Mouse (Mus musculus) olfactory bulb, adult 2 months (tissue): ENCODE data around the gene Nlrc5. TPM values are rescaled to one million over a fixed set of nuclear protein-coding genes. Genes with fewer than 3 reads are reported as not detected.

Experiments used
- H3K27ac ChIP-seq: fragments of 200-500 bp; 2 replicates; pipeline ENCODE4 v1.5.1; 2012; ENCODE audit warnings: low read depth, low read length; ENCODE audit not compliant: insufficient read depth
- H3K4me1 ChIP-seq: fragments of 200-500 bp; 2 replicates; pipeline ENCODE4 v1.6.1; 2012; ENCODE audit warnings: low read length; ENCODE audit not compliant: control insufficient read depth, insufficient read depth
- H3K4me3 ChIP-seq: fragments of 200-500 bp; 2 replicates; pipeline ENCODE4 v1.5.1; 2012; ENCODE audit warnings: mild to moderate bottlenecking, low read depth, low read length, moderate library complexity; ENCODE audit not compliant: insufficient read depth
- CTCF ChIP-seq: fragments of 200-500 bp; IDR thresholded peaks from 2 replicates; pipeline ENCODE4 v1.5.1; 2012; ENCODE audit warnings: low read depth, mild to moderate bottlenecking, low read length, moderate library complexity; ENCODE audit not compliant: insufficient read depth
- POLR2A ChIP-seq: fragments of 200-500 bp; IDR thresholded peaks from 2 replicates; pipeline ENCODE4 v1.6.1; 2012; ENCODE audit warnings: mild to moderate bottlenecking, low read depth, low read length, moderate library complexity; ENCODE audit not compliant: insufficient read depth
- WGBS: fragments of 180-500 bp; shearing (Covaris S2); methylation state at CpG from one replicate; pipeline ENCODE4 v1.1.7; 2018; 5-methylcytosine and 5-hydroxymethylcytosine counted together
- polyA plus RNA-seq: library from polyadenylated mRNA; stranded (reverse); fragments of >200 nt; gene quantifications from 2 replicates; pipeline ENCODE4 v1.2.4, GENCODE M21; 2012; ENCODE audit warnings: low replicate concordance; ENCODE audit not compliant: missing spikeins, insufficient read depth, insufficient read length

The Nlrc5 gene
- polyA plus RNA-seq, 1 experiment = not detected

DNA sequence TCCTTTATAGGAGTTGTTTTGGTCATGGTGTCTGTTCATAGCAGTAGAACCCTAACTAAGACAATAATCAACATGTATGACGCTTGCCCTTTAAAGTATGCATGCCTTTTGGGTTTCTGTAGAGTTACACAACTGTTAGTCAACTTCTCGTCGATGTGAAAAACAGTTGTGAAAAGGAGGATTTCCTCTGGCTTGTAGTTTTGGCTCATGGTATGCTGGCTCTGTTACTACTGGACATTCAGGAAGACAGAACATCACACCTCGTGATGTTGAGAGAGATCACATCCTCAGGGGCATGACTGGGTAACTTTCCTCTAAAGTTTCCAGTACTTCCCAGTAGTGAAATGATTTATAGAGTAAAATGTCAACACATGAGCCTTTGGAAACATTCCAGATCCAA, 96.5 kb downstream of the Nlrc5 start:
- WGBS = 91% methylated on average over 4 of the region's 4 CpGs
- TF ChIP-seq POLR2A = no peak
- no peak for TF ChIP-seq CTCF
- Histone ChIP-seq H3K27ac (no peak overlapping the region), H3K4me1 (peaks cover 16% of the 10 kb centered on the region), H3K4me3 (no peak overlapping the region)

DNA sequence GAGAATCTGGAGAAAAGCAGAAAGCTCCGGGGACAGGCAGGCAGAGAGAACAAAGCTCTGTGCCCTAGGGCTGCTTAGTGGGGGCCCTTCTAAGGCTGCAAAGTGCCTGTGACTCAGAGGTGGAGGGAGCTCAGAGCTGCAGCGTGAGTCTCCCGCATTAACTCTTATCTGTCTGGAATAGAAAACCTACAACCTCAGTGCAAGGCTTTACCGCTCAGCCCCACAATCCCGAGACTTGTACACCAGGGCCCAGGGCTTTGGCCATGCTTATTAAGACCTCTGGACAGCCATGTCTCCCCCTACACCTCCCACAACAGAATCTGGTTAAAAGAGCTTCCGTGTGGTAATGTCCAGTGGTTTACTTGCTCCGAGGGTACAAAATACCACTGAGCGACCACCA, 97.8 kb downstream of the Nlrc5 start:
- peaks cover 19% of the 10 kb centered on the region for H3K4me1 ChIP-seq
- H3K27ac ChIP-seq = peak overlapping the region; percentile 62; the same call in 1 of the 2 replicates
- TF ChIP-seq POLR2A (no peak), CTCF (no peak)
- H3K4me3 ChIP-seq = peak overlapping the region; percentile 78
- WGBS = 12% methylated on average over 8 of the region's 8 CpGs

DNA sequence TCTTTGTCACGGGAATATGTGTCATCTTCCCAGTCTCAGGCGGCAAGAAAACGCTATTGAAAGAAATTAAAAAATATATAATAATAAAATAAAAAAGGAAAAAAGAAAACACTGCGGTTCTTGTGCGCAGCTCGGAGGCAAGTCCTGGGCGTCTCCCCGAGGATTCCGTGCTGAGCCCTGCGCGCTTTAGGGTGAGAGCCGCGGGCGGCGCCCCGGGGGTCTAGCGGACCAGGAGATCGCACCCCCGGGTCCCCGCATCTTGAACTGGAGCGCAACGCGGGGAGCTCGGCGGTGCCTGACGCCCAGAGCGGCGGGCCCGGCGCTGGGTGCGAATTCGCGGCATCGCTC, 98.3 kb downstream of the Nlrc5 start:
- H3K4me1 ChIP-seq = peaks cover 24% of the 10 kb centered on the region
- peak overlapping the region; percentile 78 for H3K4me3 ChIP-seq
- no peak overlapping the region for H3K27ac ChIP-seq
- WGBS = under 1% methylated on average over 34 of the region's 34 CpGs
- no peak for TF ChIP-seq POLR2A

DNA sequence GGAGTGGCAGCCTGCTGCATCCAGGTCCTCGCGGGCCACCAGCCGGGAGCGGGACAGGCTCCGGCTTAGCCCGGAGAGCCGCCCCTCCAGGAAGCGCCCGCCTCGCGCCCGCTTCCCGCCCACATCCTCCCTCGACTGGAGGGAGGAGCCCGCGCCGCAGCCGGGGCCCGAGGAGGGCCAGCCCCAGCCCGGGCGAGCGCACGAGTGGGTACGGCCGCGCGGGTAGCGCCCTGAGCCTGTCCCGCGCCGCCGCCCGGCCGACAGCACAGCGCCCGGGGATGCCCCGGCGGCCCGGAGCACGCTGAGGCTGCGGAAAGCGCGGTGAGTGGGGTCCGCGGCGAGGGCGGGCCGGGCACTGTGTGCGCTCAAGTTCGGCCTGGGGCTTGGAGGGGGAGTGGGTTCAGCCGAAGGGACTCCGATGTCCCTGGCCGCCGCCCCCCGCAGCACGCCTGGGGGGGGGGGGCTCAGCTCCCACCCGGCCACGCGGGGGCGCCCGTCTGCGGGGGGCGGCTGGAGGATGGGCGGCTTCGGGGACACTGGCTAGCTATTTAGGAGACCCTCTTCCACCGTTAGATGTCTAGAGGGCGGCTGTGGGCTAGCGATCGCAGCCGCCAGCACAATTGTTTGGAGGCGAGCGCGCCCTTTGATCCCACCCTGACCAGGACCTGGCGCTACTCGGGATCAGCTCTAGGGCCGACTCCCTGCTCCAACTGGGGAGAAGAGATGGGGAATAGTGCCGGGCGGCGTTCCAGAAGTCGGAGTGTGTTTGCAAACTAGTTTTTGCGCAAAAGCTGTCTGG, 98.9 kb downstream of the Nlrc5 start, which contains the start of gene Cpne2:
TSS of gene Cpne2 (plus strand) at position 118 of the 799 bp plus-strand sequence.
- under 1% methylated on average over 78 of the region's 81 CpGs for WGBS
- Histone ChIP-seq H3K4me1 (peaks cover 26% of the 10 kb centered on the region), H3K4me3 (peak within 1 kb of the TSS; percentile 78), H3K27ac (peak within 1 kb of the TSS; percentile 62; the same call in 1 of the 2 replicates)
- peak; percentile 53; the same call in 1 of the 2 replicates for TF ChIP-seq POLR2A
- TF ChIP-seq CTCF = peak; percentile 63; the same call in 1 of the 2 replicates

DNA sequence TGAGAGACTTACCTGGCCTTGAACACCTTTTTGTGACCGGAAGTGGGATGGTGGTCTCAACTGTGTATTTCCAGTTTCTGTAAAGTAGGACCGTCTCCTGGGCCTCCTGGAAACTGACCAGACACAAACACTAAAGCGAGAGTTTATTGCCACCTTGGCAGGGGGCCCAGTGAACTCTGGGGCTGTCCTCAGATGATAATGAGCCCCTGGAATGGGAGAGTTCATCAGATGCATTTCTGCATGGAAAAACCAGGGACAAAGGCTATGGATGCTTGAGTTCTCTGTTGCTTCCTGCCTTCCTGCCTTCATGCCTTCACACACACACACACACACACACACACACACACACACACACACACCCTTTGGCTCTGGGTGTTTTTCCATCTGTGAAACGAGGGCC, 100.5 kb downstream of the Nlrc5 start:
- 61% methylated on average over 4 of the region's 4 CpGs for WGBS
- H3K27ac ChIP-seq = no peak overlapping the region
- TF ChIP-seq POLR2A = no peak
- no peak for TF ChIP-seq CTCF
- peaks cover 26% of the 10 kb centered on the region for H3K4me1 ChIP-seq
- H3K4me3 ChIP-seq = no peak overlapping the region

DNA sequence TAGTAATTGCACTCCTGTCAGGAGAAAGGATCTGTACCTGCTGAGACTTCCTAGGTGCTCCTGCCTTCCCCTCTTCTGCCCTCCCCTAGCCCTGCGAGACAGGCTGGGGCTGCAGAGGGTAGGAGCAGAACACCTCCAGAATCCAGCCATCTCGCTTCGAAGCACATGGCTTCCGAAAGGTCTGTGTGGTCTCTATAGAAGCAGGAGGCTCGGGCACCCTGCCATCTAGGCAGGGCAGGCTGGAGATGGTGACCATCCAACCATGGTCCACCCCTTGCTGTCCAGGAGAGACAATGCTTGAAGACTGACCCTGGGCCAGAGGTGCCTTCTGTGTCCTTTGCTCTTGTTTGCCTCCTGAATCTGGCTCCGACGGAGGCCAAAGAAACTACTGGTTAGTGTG, 101.5 kb downstream of the Nlrc5 start:
- H3K27ac ChIP-seq = no peak overlapping the region
- TF ChIP-seq CTCF (no peak), POLR2A (no peak)
- H3K4me1 ChIP-seq = peaks cover 26% of the 10 kb centered on the region
- WGBS = 77% methylated on average over 7 of the region's 7 CpGs
- no peak overlapping the region for H3K4me3 ChIP-seq

DNA sequence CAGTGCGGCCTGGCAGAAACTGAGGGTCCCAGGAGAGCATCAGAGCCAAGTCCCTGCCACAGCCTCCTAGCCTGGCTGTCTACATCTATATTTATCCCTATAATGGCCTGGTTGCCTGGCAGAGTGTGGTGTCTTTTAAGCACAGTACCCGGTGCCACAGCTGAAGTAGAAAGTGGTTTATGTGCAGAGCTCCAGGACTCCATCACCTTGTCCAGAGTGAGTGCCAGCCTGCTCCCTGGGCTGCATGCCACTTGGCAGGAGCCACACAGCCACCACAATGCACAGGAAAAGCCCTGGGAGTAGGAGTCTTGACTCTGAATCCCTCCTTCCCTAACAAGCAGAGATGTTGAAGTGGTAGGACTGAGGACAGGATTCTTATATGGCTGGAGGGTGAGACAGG, 103.3 kb downstream of the Nlrc5 start:
- H3K4me1 ChIP-seq = peaks cover 25% of the 10 kb centered on the region
- H3K4me3 ChIP-seq = no peak overlapping the region
- 23% methylated on average over 2 of the region's 2 CpGs for WGBS
- no peak for TF ChIP-seq POLR2A
- no peak for TF ChIP-seq CTCF
- H3K27ac ChIP-seq = no peak overlapping the region

DNA sequence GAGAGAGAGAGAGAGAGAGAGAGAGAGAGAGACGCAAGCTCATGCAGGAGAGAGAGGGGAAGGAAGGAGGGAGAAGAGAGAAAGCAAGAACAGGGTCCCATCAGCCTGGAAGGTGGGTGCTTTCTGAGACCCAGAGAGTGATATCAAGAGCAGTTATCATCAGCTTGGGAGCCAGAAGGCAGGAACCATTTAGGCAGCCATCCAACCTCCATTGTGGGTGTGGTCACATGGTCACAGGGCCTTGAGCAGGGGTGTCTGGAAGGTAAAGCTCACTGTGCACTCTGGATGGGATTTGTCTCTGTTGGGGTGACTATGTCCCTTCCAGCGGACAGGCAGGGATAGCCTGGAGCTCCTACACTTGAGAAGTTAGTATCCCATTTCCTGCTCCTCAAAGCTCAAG, 105.9 kb downstream of the Nlrc5 start:
- no peak for TF ChIP-seq CTCF
- TF ChIP-seq POLR2A = no peak

DNA sequence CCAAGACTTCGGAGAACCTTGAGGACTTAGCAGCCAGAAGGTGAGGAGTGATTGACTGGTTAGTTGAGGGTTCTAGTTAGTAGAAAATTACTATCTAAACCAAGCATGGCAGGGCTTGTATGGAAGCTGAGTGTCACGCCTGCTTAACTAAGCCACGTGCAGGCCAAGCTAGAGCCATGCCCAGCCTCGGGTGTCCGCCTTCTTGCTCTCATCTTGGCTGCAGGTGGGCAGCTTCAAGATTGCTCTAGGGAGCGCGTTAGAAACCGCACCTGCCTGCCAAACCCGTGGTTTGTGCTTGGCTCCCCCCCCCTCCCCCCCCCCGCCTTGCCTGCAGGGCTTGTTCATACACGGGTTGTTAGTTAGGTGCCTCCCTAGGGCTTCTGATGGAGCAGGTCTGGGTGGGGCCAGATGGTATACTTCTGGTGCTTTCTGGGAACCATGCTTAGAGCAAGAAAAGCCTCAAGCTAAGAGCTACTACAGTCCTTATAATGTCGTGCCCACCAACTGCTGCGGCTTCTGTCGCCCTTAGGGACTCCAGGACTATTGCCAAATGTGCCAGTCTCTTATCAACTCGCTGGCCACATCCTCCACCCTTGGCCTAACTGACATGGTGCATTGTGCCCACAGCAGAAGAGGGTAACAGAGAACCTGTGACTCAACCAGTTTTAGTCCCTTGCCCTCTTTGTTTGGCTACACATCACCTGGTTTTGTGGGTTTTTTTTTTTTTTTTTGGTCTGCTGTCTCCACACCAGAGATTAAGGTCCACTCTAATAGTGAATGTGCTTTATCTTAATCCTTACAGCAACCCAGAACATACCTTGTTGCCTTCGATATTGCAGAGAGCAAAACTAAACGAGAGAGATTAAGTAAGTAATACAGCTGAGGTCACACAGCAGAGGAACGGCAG, 107.0 kb downstream of the Nlrc5 start:
- Histone ChIP-seq H3K4me3 (no peak overlapping the region), H3K4me1 (peaks cover 27% of the 10 kb centered on the region), H3K27ac (no peak overlapping the region)
- 63% methylated on average over 18 of the region's 18 CpGs for WGBS
- TF ChIP-seq CTCF (no peak), POLR2A (no peak)

More for the DNA sequence above, 105.9 kb downstream of the Nlrc5 start:
- H3K4me1 ChIP-seq = peaks cover 26% of the 10 kb centered on the region
- H3K4me3 ChIP-seq = no peak overlapping the region
- 98% methylated on average over 2 of the region's 2 CpGs for WGBS
- H3K27ac ChIP-seq = no peak overlapping the region
